Mouse (Mus musculus) liver, embryonic 14.5 days (tissue): ENCODE results near the gene Hist1h3b.

Experiments used
- CTCF ChIP-seq: IDR thresholded peaks from 2 replicates; pipeline ENCODE4 v1.5.1; 2016; ENCODE audit warnings: antibody characterized with exemption, low read depth, control low read depth
- EP300 ChIP-seq: IDR thresholded peaks from 2 replicates; pipeline ENCODE4 v1.6.1; 2016; ENCODE audit warnings: antibody characterized with exemption, low read depth

DNA sequence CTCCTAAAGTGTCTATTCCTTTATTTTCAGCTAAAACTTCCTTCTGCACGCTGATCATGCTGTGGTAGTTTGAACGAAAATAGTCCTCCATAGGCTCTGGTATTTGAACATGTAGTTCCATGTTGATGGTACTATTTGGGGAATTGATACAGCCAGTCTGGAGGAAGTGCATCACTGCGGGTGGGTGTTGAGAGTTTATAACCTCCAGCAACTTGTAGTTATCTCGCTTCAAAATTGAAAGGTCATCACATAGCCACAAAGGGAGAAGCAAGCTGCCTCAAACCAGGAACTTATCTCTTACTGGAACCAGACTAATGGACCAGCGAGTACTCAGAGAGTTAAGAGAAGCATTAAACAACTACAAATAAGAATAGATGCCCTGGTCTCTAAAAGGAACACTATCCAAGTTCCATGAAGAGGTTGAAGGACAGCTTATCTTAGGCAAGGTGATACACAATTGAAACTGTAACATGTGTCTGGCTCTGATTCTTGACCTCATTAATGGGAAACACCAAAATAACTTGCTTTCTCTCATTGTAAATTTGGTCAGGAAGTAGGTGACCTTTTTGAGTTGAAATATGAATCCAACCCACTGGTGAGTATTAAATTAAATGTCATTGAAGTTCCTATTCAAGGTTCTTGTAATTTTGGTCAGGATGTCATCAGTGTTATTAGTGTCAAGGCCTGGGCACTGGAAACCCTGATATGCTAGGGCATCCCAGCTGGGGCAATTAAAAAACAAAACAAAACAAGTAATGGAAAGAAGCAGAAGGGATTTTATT lies 35.6 kb upstream of the Hist1h3b start:
- TF ChIP-seq CTCF (no peak), EP300 (no peak)
